Mouse (Mus musculus) right cerebral cortex, adult 2 months (tissue): ENCODE measurements at regions not wholly inside any gene's neighbourhood (a gene's known extent, or its start where the extent isn't known, plus 50 kb on each side); places are given as distances from the start of the nearest gene placed in this dataset.

Experiments
- DNase-seq, 2 experiments: peaks; one replicate each; pipeline ENCODE4 v3.0.0; 2021 to 2022; ENCODE audit warnings: low spot score in 2 of 2

- peak; percentile 10 to 26 for DNase-seq
These were observed 284.1 kb upstream of the Mctp2 start for GRCm38 (mm10) chr7:72590351-72591115.

GRCm38 (mm10) chr7:72592110-72592509 lies 285.7 kb upstream of the Mctp2 start:
- DNase-seq: peak; percentile 34 to 35

GRCm38 (mm10) chr7:72592649-72593048 lies 286.2 kb upstream of the Mctp2 start:
- DNase-seq: peak; percentile 29 to 53

- peak in 1 of 2 experiments; percentile 20 for DNase-seq
These were observed 286.9 kb upstream of the Mctp2 start for GRCm38 (mm10) chr7:72593259-72593658.

GRCm38 (mm10) chr7:72594741-72595140 lies 288.3 kb upstream of the Mctp2 start:
- DNase-seq: no peak

- peak in 1 of 2 experiments; percentile 4 for DNase-seq
These were observed 290.6 kb upstream of the Mctp2 start for GRCm38 (mm10) chr7:72596985-72597384.

- DNase-seq: no peak
These were observed 295.5 kb upstream of the Mctp2 start for GRCm38 (mm10) chr7:72601933-72602332.

- no peak for DNase-seq
These were observed 303.4 kb upstream of the Mctp2 start for GRCm38 (mm10) chr7:72609791-72610190.

- DNase-seq: no peak
These were observed 308.8 kb upstream of the Mctp2 start for GRCm38 (mm10) chr7:72615232-72615631.

- no peak for DNase-seq
These were observed 321.0 kb upstream of the Mctp2 start for GRCm38 (mm10) chr7:72627369-72627768.

GRCm38 (mm10) chr7:72639566-72639965 lies 333.2 kb upstream of the Mctp2 start:
- DNase-seq: no peak

- DNase-seq: no peak
These were observed 368.6 kb upstream of the Mctp2 start for GRCm38 (mm10) chr7:72675018-72675417.

GRCm38 (mm10) chr7:72685803-72686202 lies 379.4 kb upstream of the Mctp2 start:
- DNase-seq: no peak

- DNase-seq: no peak
These were observed 380.9 kb upstream of the Mctp2 start for GRCm38 (mm10) chr7:72687356-72687755.

GRCm38 (mm10) chr7:72691396-72691795 lies 385.0 kb upstream of the Mctp2 start:
- peak; percentile 3 to 5 for DNase-seq

- peak; percentile 8 to 19 for DNase-seq
These were observed 385.5 kb upstream of the Mctp2 start for GRCm38 (mm10) chr7:72691859-72692258.

GRCm38 (mm10) chr7:72696736-72697135 lies 390.3 kb upstream of the Mctp2 start:
- no peak for DNase-seq

- DNase-seq: no peak
These were observed 397.4 kb upstream of the Mctp2 start for GRCm38 (mm10) chr7:72703652-72704341.

GRCm38 (mm10) chr7:72711193-72712131 lies 405.1 kb upstream of the Mctp2 start:
- DNase-seq: no peak

GRCm38 (mm10) chr7:72715401-72715800 lies 409.0 kb upstream of the Mctp2 start:
- no peak for DNase-seq

- DNase-seq: no peak
These were observed 409.6 kb upstream of the Mctp2 start for GRCm38 (mm10) chr7:72716051-72716450.
